Mouse (Mus musculus): Measurements from ENCODE around the gene Hoxa13. TPM values are rescaled to one million over a fixed set of nuclear protein-coding genes. Genes with fewer than 3 reads are reported as not detected.

The Hoxa13 gene
- polyA plus RNA-seq, 1 experiment from 2014 or later = not detected

GRCm38 (mm10) chr6:52221993-52222685 lies 38.5 kb downstream of the Hoxa13 start:
- no peak overlapping the region for H3K27ac ChIP-seq (ENCODE audit: low read length)
- H3K4me2 ChIP-seq (ENCODE audit: low read depth, low read length) = peak overlapping the region; percentile 66
- H3K9ac ChIP-seq (ENCODE audit: low read depth, low read length) = no peak overlapping the region
- H3K36me3 ChIP-seq (ENCODE audit: control insufficient read depth, insufficient read depth) = no peaks in the 10 kb centered on the region
- no peaks in the 10 kb centered on the region for H3K9me3 ChIP-seq (replicated peaks; ENCODE audit: control insufficient read depth, low read length)
- H3K27me3 ChIP-seq (ENCODE audit: control insufficient read depth, insufficient read depth, low read depth, low read length) = peaks cover 100% of the 10 kb centered on the region
- 14% methylated on average over 21 of the region's 21 CpGs for WGBS (ENCODE audit: insufficient replicate concordance)
- H3K4me1 ChIP-seq (ENCODE audit: control insufficient read depth, low read depth, low read length) = peaks cover 3% of the 10 kb centered on the region
- no peak for ATAC-seq (ENCODE audit: low read depth)
- H3K4me3 ChIP-seq (ENCODE audit: low read depth, low read length) = peak overlapping the region; percentile 56

GRCm38 (mm10) chr6:52221337-52221992 lies 39.2 kb downstream of the Hoxa13 start, which contains the start of gene Hoxa7:
Hoxa7 (minus strand) TSS chr6:52221854.
- peak; percentile 13; the same call in 1 of the 2 replicates for ATAC-seq (ENCODE audit: low read depth)
- H3K9me3 ChIP-seq (replicated peaks; ENCODE audit: control insufficient read depth, low read length) = no peaks in the 10 kb centered on the region
- 1% methylated on average over 46 of the region's 46 CpGs for WGBS (ENCODE audit: insufficient replicate concordance)
- no peak within 1 kb of the TSS for H3K27ac ChIP-seq (ENCODE audit: low read length)
- H3K27me3 ChIP-seq (ENCODE audit: control insufficient read depth, insufficient read depth, low read depth, low read length) = peaks cover 100% of the 10 kb centered on the region
- no peak within 1 kb of the TSS for H3K9ac ChIP-seq (ENCODE audit: low read depth, low read length)
- no peaks in the 10 kb centered on the region for H3K36me3 ChIP-seq (ENCODE audit: control insufficient read depth, insufficient read depth)
- H3K4me2 ChIP-seq (ENCODE audit: low read depth, low read length) = peak within 1 kb of the TSS; percentile 66
- peak within 1 kb of the TSS; percentile 56 for H3K4me3 ChIP-seq (ENCODE audit: low read depth, low read length)
- H3K4me1 ChIP-seq (ENCODE audit: control insufficient read depth, low read depth, low read length) = peaks cover 3% of the 10 kb centered on the region

GRCm38 (mm10) chr6:52220865-52221310 lies 39.8 kb downstream of the Hoxa13 start:
- no peaks in the 10 kb centered on the region for H3K36me3 ChIP-seq (ENCODE audit: control insufficient read depth, insufficient read depth)
- H3K27ac ChIP-seq (ENCODE audit: low read length) = no peak overlapping the region
- peak overlapping the region; percentile 66; the same call in 1 of the 2 replicates for H3K4me2 ChIP-seq (ENCODE audit: low read depth, low read length)
- ATAC-seq (ENCODE audit: low read depth) = no peak
- peak overlapping the region; percentile 56; the same call in 1 of the 2 replicates for H3K4me3 ChIP-seq (ENCODE audit: low read depth, low read length)
- peaks cover 3% of the 10 kb centered on the region for H3K4me1 ChIP-seq (ENCODE audit: control insufficient read depth, low read depth, low read length)
- no peaks in the 10 kb centered on the region for H3K9me3 ChIP-seq (replicated peaks; ENCODE audit: control insufficient read depth, low read length)
- no peak overlapping the region for H3K9ac ChIP-seq (ENCODE audit: low read depth, low read length)
- 5% methylated on average over 12 of the region's 12 CpGs for WGBS (ENCODE audit: insufficient replicate concordance)
- peaks cover 100% of the 10 kb centered on the region for H3K27me3 ChIP-seq (ENCODE audit: control insufficient read depth, insufficient read depth, low read depth, low read length)

GRCm38 (mm10) chr6:52220003-52220864 lies 40.4 kb downstream of the Hoxa13 start:
- Histone ChIP-seq H3K36me3 (ENCODE audit: control insufficient read depth, insufficient read depth) (no peaks in the 10 kb centered on the region), H3K27ac (ENCODE audit: low read length) (no peak overlapping the region), H3K9ac (ENCODE audit: low read depth, low read length) (no peak overlapping the region), H3K9me3 (replicated peaks; ENCODE audit: control insufficient read depth, low read length) (no peaks in the 10 kb centered on the region), H3K4me1 (ENCODE audit: control insufficient read depth, low read depth, low read length) (peaks cover 3% of the 10 kb centered on the region), H3K4me3 (ENCODE audit: low read depth, low read length) (peak overlapping the region; percentile 2; the same call in 1 of the 2 replicates), H3K27me3 (ENCODE audit: control insufficient read depth, insufficient read depth, low read depth, low read length) (peaks cover 100% of the 10 kb centered on the region), H3K4me2 (ENCODE audit: low read depth, low read length) (no peak overlapping the region)
- 25% methylated on average over 32 of the region's 32 CpGs for WGBS (ENCODE audit: insufficient replicate concordance)
- no peak for ATAC-seq (ENCODE audit: low read depth)

- Histone ChIP-seq H3K4me2 (ENCODE audit: low read depth, low read length) (no peak overlapping the region), H3K27ac (ENCODE audit: low read length) (no peak overlapping the region), H3K9ac (ENCODE audit: low read depth, low read length) (no peak overlapping the region), H3K36me3 (ENCODE audit: control insufficient read depth, insufficient read depth) (no peaks in the 10 kb centered on the region), H3K4me1 (ENCODE audit: control insufficient read depth, low read depth, low read length) (peaks cover 3% of the 10 kb centered on the region), H3K9me3 (replicated peaks; ENCODE audit: control insufficient read depth, low read length) (no peaks in the 10 kb centered on the region), H3K4me3 (ENCODE audit: low read depth, low read length) (no peak overlapping the region), H3K27me3 (ENCODE audit: control insufficient read depth, insufficient read depth, low read depth, low read length) (peaks cover 100% of the 10 kb centered on the region)
- ATAC-seq (ENCODE audit: low read depth) = no peak
- 46% methylated on average over 9 of the region's 9 CpGs for WGBS (ENCODE audit: insufficient replicate concordance)
Measured at GRCm38 (mm10) chr6:52219234-52219942, 41.3 kb downstream of the Hoxa13 start.

DNA sequence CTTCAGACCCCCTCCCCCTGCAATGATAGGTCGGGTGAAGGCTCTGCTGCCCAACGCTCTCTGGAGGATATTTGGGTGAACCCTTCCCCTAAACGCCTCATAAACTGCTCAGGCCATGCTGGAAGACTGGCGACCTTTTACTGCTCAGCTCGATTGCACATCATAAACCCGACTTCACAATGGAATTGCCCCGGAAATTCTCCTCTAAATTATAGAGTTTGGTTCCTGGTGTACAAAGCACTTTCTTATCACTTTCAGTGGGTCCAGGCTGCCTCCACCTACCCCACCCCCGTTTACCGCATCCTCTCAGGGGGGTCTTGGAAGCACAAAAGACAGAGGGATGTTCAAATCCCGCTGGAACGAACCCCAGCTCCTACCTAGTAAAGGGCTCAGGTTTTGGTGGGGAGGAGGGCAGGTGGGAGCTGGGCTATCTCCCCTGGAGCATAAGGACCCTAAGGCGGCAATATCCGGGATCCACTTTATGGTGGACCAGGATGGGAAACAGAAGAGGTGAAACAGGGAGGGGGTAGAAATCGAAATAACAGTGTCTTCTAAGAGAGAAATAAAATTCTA lies 42.0 kb downstream of the Hoxa13 start:
- H3K27ac ChIP-seq (ENCODE audit: low read length) = no peak overlapping the region
- no peaks in the 10 kb centered on the region for H3K9me3 ChIP-seq (replicated peaks; ENCODE audit: control insufficient read depth, low read length)
- H3K4me3 ChIP-seq (ENCODE audit: low read depth, low read length) = no peak overlapping the region
- no peaks in the 10 kb centered on the region for H3K36me3 ChIP-seq (ENCODE audit: control insufficient read depth, insufficient read depth)
- no peak overlapping the region for H3K4me2 ChIP-seq (ENCODE audit: low read depth, low read length)
- peaks cover 99% of the 10 kb centered on the region for H3K27me3 ChIP-seq (ENCODE audit: control insufficient read depth, insufficient read depth, low read depth, low read length)
- no peak for ATAC-seq (ENCODE audit: low read depth)
- 30% methylated on average over 14 of the region's 14 CpGs for WGBS (ENCODE audit: insufficient replicate concordance)
- H3K4me1 ChIP-seq (ENCODE audit: control insufficient read depth, low read depth, low read length) = peaks cover 3% of the 10 kb centered on the region
- H3K9ac ChIP-seq (ENCODE audit: low read depth, low read length) = no peak overlapping the region

DNA sequence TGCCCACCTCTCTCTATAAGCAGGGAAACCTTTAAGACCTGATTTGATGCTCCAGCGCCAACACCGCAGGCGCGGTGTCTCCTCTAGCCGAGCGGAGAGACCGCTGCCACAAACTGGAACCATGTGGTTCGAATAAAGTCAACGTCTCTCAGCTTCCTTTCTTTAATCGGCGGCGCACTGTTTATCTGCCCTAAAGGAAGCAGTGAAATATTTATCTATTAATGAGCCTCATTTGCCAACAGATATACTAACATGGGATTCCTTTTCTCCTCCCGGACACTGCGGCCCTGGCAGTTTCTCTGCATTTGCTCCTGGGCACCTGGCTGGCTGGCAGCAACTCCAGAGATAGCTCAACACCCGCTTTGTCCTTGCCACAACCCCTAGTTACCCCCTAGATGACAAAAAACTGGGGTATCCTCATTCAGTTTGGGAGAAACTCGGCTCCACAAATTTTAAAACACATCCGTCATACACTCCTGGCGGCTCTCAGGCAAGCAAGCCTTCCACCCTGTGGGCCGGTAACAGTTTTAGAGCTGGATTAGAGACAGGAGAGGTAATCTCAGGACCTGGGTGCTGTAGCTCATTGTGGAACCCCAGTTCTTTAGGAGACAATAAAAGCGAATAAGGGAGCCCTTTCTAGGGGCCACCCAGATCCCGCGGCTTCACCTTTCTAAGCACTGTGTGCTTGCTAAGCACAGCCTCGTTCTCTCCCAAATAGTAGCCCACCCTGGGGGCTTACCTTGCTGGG lies 42.6 kb downstream of the Hoxa13 start:
- H3K9me3 ChIP-seq (replicated peaks; ENCODE audit: control insufficient read depth, low read length) = no peaks in the 10 kb centered on the region
- no peak overlapping the region for H3K4me2 ChIP-seq (ENCODE audit: low read depth, low read length)
- no peak overlapping the region; the same call in 1 of the 2 replicates for H3K4me3 ChIP-seq (ENCODE audit: low read depth, low read length)
- H3K27ac ChIP-seq (ENCODE audit: low read length) = no peak overlapping the region
- peaks cover 3% of the 10 kb centered on the region for H3K4me1 ChIP-seq (ENCODE audit: control insufficient read depth, low read depth, low read length)
- no peak for ATAC-seq (ENCODE audit: low read depth)
- no peak overlapping the region for H3K9ac ChIP-seq (ENCODE audit: low read depth, low read length)
- peaks cover 99% of the 10 kb centered on the region for H3K27me3 ChIP-seq (ENCODE audit: control insufficient read depth, insufficient read depth, low read depth, low read length)
- WGBS (ENCODE audit: insufficient replicate concordance) = 13% methylated on average over 23 of the region's 23 CpGs
- no peaks in the 10 kb centered on the region for H3K36me3 ChIP-seq (ENCODE audit: control insufficient read depth, insufficient read depth)

DNA sequence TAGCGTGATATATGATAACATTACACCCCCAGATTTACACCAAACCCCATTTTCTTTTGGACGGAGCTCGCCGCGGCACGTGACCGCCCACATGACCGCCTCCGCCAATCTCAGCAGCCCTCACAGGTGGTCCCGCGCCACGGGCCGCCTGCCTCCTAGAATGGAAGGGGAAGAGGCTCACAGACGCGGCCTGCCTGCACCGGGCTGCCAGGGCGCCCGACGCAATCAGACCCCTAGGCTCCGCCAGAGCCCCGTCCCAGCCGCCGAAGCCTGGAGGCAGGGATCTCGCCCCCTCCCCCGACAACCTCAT lies 43.3 kb downstream of the Hoxa13 start:
- 1% methylated on average over 25 of the region's 25 CpGs for WGBS (ENCODE audit: insufficient replicate concordance)
- Histone ChIP-seq H3K4me2 (ENCODE audit: low read depth, low read length) (peak overlapping the region; percentile 37), H3K9ac (ENCODE audit: low read depth, low read length) (no peak overlapping the region), H3K27ac (ENCODE audit: low read length) (no peak overlapping the region), H3K36me3 (ENCODE audit: control insufficient read depth, insufficient read depth) (no peaks in the 10 kb centered on the region), H3K4me1 (ENCODE audit: control insufficient read depth, low read depth, low read length) (peaks cover 3% of the 10 kb centered on the region), H3K27me3 (ENCODE audit: control insufficient read depth, insufficient read depth, low read depth, low read length) (peaks cover 99% of the 10 kb centered on the region), H3K4me3 (ENCODE audit: low read depth, low read length) (peak overlapping the region; percentile 36), H3K9me3 (replicated peaks; ENCODE audit: control insufficient read depth, low read length) (no peaks in the 10 kb centered on the region)
- ATAC-seq (ENCODE audit: low read depth) = no peak; the same call in 1 of the 2 replicates

All from liver, embryonic 16.5 days (tissue).